ENCODE assay signal across 13 mouse cellular contexts in the genomic region with DNA sequence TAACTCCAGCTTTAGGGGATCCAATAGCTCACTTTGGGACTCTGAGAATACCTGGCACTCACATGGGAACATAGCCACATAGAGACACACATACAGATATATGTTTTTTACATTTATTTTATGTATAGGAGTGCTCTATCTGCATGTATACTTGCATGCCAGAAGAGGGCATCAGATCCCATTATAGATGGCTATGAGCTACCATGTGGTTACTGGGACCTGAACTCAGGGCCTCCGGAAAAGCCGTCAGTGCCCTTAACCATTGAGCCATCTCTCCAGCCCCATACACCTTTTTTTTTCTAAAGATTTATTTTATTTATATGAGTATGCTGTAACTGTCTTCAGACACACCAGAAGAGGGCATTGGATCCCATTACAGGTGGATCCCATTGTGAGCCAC. TPM values are rescaled to one million over a fixed set of nuclear protein-coding genes. Genes with fewer than 3 reads are reported as not detected.
"Had no signal": no experiment of that assay in that cellular context is flagged by ENCODE, and none has a peak within 500 bp of the region (broad histone marks: within the 10 kb centered on the region; RNA-seq: fewer than 3 reads in every experiment).

No protein-coding gene starts in this region.

- H3K4me2 ChIP-seq: limb, embryonic 12.5 days; lung, embryonic 15.5 days; midbrain, embryonic 13.5 days had no signal

- H3K27ac ChIP-seq: limb, embryonic 12.5 days; lung, embryonic 15.5 days; midbrain, embryonic 13.5 days had no signal

- H3K4me1 ChIP-seq: limb, embryonic 12.5 days; lung, embryonic 15.5 days; midbrain, embryonic 13.5 days had no signal

- DNase-seq: kidney, adult 8-10 months; kidney, postnatal 10 days; kidney, postnatal 4 days; lung, postnatal 36 days; right cerebral cortex, adult 18-20 months; thymus, adult 2 months; thymus, postnatal 25 days had no signal

- H3K9me3 ChIP-seq: limb, embryonic 12.5 days; lung, embryonic 15.5 days; midbrain, embryonic 13.5 days had no signal

- H3K4me3 ChIP-seq: limb, embryonic 12.5 days; lung, embryonic 15.5 days; midbrain, embryonic 13.5 days had no signal

- H3K27me3 ChIP-seq: limb, embryonic 12.5 days; lung, embryonic 15.5 days; midbrain, embryonic 13.5 days had no signal

- ATAC-seq: intestine, embryonic 16.5 days; midbrain, embryonic 13.5 days had no signal

- H3K9ac ChIP-seq: limb, embryonic 12.5 days; lung, embryonic 15.5 days; midbrain, embryonic 13.5 days had no signal

RNA-seq across cellular contexts. Expression of a gene that starts 40.8 kb away (rescaled TPM):
- total RNA-seq: layer of hippocampus, postnatal 25 days; left cerebral cortex, postnatal 25 days had no signal
